Mouse (Mus musculus) thymus, adult 18-20 months (tissue): ENCODE measurements around the gene Abcc6.

Experiments used
- DNase-seq, 2 experiments: peaks; one replicate each; pipeline ENCODE4 v3.0.0; 2022; ENCODE audit warnings: mixed read lengths in 2 of 2

The Abcc6 gene

DNA sequence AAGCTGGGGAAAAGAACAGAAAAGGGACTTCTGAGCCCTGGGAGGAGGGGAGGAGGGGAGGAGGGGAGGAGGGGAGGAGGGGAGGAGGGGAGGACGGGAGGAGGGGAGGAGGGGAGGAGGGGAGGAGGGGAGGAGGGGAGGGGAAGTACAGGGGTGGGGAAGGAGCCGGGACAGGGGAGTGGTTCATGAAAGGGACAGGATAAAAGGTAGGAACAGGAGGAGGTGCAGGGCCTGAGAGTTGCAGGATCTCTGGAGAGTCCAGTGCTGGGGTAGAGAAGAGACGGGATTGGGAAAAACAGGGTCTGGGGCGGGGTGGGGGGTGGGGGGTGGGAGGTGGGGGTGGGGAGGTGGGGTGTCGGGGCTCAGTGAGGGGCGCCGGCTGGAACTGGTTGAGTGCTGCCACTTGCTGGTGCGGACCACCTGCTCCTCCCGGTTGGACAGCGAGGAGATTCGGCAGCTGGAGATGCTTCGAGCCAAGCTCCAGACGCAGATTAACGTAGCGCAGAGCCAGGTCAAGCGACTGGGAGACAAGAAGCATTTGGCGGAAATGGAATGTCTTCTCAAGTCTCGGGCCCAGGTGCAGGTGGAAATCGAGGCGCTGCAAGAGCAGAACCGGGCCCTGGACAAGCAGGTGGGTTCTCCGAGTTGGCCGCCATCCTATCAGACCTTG, 101.3 kb downstream of the Abcc6 start:
- DNase-seq, result no peak

DNA sequence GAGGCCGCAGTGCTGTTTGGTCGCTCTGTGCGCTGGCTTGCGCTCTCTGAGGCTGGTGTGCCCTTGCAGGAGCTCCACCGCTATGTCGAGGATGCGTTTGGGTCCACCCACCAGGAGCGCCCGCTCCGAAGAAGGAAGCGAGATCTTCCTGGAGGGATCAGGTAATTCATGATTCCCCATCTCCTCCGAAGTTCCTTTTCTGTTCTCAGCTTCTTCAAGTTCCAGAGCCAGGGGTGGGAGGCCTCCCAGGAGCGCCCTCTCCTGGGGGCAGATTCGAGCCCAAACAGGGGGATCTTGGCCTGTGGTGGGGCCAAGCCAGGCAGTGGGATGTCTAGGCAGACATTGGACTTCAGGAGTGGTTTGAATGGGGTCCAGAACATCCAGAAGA, 105.7 kb downstream of the Abcc6 start:
- peak in 1 of 2 experiments; percentile 56 for DNase-seq

DNA sequence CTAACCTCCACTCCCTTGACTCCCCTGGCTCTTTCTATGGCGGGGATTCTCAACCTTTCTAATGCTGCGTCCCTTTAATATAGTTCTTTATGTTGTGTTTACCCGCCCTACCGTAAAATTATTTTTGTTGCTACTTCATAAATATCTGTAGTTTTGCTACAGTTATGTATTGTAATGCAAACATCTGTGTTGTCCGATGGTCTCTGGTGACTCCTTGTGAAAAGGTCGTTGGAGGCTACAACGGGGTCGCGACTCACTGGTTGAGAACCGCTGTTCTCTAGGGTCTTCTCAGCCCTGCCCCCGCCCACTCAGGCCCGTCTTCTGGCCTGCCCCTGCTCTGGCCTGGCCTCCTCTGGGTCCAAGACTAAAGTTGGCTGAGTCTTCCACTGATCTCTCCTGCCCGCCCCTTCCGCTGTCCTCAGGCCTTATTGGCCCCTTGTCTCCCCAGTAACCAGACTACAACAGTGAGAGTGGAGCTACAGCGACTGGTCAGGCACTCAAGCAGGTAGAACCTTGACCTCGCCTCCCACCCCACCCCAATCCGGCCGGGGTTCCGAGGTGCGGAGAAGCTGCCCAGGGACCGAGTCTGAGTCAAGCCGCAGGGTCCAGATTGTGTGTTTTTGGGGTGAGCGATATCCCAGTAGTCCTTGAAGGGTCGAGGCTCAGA, 106.2 kb downstream of the Abcc6 start, which contains the start of gene Ccdc114:
Gene Ccdc114 (plus strand): TSS at position 311 of the 667 bp plus-strand sequence.
- peak; percentile 53 to 59 for DNase-seq

DNA sequence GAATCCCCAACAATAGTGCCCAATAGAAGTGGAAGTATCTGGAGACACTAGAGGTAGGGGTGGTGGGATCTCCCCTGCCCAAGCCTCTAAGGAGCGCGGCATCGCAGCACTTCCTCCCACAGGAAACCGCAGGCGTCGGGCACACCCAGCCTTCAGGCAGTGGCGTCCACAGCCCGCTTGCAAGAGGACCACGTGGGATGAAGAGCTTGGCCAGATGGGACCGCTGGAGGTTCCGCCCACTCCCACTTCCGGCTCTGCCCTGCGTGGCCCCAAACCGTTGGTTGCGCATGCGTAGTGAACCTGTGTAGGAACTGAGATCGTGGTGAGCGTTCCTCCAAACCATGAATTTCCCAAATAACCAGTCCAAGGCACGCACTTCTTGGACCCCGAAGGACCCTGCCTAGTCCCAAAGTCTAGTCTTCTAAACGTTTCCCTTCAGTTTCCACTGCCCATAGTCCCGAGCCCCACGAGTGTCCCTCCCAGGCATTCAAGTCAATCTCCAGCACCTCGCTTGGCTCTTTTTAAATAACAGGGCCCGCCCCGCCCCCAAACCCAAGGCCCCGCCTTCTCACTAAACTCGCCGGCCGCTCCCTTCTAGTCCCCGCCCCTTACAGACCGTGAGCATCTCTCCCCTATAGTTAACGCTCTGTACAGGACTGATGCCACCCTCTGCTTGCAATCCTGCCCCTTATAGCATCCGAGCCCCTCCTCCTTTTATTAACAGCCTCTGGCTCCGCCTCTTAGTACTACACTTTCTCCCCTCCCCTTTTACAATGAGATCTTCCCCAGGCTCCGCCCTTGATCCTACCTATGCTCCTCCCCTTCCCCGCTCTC, 107.0 kb downstream of the Abcc6 start:
- peak; percentile 92 to 96 for DNase-seq

DNA sequence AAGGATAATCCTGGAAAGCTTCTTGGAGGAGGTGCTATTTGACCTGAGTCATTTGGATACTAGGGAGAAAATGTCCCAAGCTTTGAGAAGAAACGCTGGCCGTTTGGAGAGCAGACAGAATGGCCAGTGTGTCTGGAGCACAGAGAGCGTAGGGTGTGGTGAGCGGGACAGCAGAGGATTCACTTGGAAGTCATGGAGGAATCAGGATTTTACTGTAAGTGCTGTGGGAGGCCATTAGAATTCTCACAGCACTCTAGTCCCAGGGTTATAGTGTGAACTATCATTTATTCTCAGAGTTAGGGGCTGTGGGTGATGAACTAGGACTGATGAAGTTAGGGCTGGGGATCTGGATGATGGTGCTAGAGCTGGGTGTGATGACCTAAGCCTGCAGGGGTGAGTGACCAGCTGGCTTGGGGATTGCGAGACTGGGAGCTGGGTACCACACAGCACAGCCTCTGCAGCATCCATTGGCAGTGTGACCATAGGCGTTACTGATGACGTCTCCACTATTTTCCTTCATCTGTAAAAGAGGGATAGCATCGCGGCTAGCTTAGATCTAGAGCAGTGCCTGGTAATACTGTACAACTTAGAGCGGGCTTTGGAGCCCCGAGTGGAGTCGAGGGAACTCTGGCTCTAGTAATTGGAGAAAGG, 108.0 kb downstream of the Abcc6 start:
- no peak for DNase-seq

DNA sequence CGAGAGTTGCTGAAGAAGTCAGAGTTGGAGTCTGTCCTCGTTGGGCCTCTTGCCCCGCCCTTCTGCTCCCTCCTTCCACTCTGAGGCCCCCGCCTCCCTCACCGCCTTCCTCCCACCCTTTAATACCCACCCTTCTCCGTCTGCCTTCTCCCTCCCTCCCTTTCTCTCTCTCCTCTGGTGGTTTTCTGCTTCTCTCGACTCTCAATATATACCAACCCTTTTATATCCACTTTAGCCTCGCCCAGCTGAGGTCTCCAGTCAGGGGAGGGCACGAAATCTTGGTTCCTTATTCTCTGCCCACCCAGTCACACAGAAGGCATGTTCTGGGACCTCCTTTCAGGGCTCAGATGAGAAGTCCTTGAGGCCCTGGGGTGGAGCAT, 108.9 kb downstream of the Abcc6 start, which contains the start of gene Emp3:
Gene Emp3 (minus strand): TSS at position 163 of the 380 bp plus-strand sequence.
- peak; percentile 58 to 70 for DNase-seq

DNA sequence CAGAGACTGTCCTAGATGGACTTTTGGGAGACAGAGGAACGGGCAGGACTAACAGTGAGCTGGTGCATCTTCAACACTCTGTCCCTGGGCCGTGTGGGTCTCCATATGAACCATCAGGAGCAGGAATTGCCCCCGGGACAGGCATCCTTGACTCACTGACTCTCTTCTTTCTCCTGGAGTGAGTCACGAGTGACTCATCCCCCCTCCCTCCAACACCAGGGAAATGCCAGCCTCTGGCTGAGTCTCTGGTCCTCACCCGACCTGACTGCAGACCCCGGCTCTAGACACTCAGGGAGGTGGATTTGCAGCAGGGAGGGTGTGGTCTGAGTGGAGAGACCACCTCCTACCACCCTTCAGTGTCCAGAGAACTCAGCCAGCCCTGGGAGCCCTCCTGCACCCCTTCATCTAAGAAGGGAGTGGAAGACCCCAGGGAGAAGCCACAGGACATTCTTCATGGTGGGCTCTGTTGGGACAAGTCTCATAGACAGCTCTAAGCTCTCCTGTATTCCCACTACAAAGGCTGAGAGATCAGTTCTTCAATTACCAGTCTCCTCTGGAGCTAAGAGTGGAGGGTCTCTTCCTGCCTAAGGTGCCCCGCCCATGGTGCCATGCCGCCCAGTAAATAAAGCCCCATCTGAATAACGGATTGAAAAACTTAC, 109.4 kb downstream of the Abcc6 start:
- peak in 1 of 2 experiments; percentile 26 for DNase-seq

DNA sequence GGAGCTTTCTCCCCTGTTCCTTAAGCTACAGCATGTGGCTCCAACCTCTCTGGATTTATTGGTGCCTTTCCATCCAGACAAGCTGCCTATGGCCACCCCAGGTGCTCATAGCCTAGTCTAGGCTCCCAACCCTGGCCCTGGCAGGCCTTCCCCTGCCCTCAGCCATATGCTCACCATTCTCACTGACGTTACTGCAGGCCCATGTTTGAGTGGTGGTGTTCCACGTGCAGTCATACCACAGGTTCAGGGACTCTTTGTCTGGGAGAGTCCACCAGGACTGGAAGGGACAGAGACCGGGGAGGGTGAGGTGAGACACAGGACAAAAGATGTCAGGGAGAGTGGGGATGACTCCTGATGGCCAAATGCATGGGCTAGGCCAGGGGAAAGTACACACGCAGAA, 110.3 kb downstream of the Abcc6 start:
- DNase-seq, result peak in 1 of 2 experiments; percentile 12

DNA sequence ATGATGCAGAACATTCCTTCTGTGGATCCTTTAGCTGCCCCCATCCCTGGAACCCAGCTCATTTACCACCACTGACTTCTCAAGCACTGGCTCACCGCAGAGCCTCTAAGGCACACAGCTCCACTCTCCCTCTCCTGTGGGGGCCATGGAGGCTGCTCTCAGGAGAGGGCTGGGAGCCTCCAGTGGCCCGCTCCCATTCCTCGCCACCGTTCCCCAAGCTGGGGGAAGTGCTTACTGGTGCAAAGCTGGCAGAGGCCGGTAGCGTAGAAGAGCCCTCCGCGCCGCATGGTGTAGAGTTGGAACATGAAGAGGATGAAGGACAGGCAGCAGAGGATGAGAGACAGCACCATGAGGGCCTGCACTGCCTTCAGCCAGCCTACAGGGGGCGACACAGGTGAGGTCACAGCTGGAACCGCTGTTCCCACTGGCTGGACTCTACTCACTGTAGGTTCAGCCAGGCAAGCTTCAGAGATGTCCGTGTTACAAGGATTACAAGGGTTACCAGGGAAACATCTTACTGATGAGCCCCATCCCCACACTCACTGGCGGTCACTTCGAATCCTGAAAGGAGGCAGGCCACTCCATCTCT, 110.9 kb downstream of the Abcc6 start:
- peak in 1 of 2 experiments; percentile 31 for DNase-seq

DNA sequence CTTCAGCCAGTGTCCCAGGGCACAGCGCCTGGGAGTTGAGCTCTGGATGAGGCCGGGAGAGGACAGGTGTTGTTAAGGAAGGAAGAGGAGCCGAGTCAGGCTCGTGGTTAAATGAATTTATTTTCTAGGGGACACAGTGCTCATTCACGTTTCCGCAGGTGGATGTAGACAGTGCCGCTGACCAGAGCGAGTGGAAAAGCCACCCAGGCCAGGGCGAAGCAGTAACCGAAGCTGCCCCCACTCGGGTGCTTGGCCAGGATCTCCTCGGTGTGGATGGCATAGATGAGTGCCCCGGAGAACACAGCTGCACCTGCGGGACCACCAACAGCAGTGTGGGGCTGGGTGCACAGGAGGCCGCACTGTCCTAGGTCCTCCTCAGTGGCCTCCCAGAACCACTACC, 112.2 kb downstream of the Abcc6 start:
- peak in 1 of 2 experiments; percentile 35 for DNase-seq
